Mouse (Mus musculus) neural tube, embryonic 14.5 days (tissue): ENCODE measurements around the gene Ano9. TPM values are rescaled to one million over a fixed set of nuclear protein-coding genes. Genes with fewer than 3 reads are reported as not detected.

Experiments
- ATAC-seq: fragments of 200-750 bp; cut with Nextera tagmentation; 2 replicates; pipeline ENCODE4 v1.8.0; 2017; ENCODE audit warnings: low read depth, mild to moderate bottlenecking, moderate TSS enrichment, moderate library complexity
- H3K27ac ChIP-seq: fragments of 300-500 bp; sonication (generic); 2 replicates; pipeline ENCODE4 v1.5.1; 2014; ENCODE audit warnings: low read depth, mild to moderate bottlenecking, control low read depth, low read length, moderate library complexity, mixed read lengths
- H3K27me3 ChIP-seq: fragments of 300-500 bp; sonication (generic); 2 replicates; pipeline ENCODE4 v1.6.1; 2014; ENCODE audit warnings: low read length; ENCODE audit not compliant: control insufficient read depth, insufficient read depth
- H3K36me3 ChIP-seq: fragments of 300-500 bp; sonication (generic); 2 replicates; pipeline ENCODE4 v1.6.1; 2014; ENCODE audit warnings: low read length, mixed read lengths; ENCODE audit not compliant: control insufficient read depth, insufficient read depth
- H3K4me1 ChIP-seq: fragments of 300-500 bp; sonication (generic); 2 replicates; pipeline ENCODE4 v1.6.1; 2014; ENCODE audit warnings: low read length; ENCODE audit not compliant: control insufficient read depth, insufficient read depth
- H3K4me2 ChIP-seq: fragments of 300-500 bp; sonication (generic); 2 replicates; pipeline ENCODE4 v1.6.1; 2014; ENCODE audit warnings: mild to moderate bottlenecking, low read depth, low read length, control low read depth
- H3K4me3 ChIP-seq: fragments of 300-500 bp; sonication (generic); 2 replicates; pipeline ENCODE4 v1.5.1; 2014; ENCODE audit warnings: low read depth, low read length, control low read depth, mixed read lengths
- H3K9ac ChIP-seq: fragments of 300-500 bp; sonication (generic); replicated peaks from 2 replicates; pipeline ENCODE4 v1.6.1; 2014; ENCODE audit warnings: low read depth, mild to moderate bottlenecking, control low read depth, low read length, mixed read lengths
- H3K9me3 ChIP-seq: fragments of 300-500 bp; sonication (generic); 2 replicates; pipeline ENCODE4 v1.6.1; 2016; ENCODE audit warnings: low read length; ENCODE audit not compliant: control insufficient read depth
- WGBS: fragments of 180-500 bp; shearing (Covaris S2); extraction: QIAGEN DNeasy Blood & Tissue Kit; methylation state at CpG from one replicate; pipeline ENCODE4 v1.1.7; 2014; 5-methylcytosine and 5-hydroxymethylcytosine counted together
- polyA plus RNA-seq: library from polyadenylated mRNA; unstranded; fragments of >200 nt; fragmentation: Nextera tagmentation; extraction: Ambion mirVana; gene quantifications from 2 replicates; pipeline ENCODE4 v1.2.1, GENCODE M21; 2014

Ano9 gene
- polyA plus RNA-seq, 1 experiment from 2014 or later = 0.63 TPM

- 97% methylated on average over 2 of the region's 2 CpGs for WGBS
- Histone ChIP-seq H3K27me3 (no peaks in the 10 kb centered on the region), H3K36me3 (peaks cover 12% of the 10 kb centered on the region; the same call in 1 of the 2 replicates), H3K9ac (no peak overlapping the region), H3K9me3 (no peaks in the 10 kb centered on the region), H3K4me3 (no peak overlapping the region), H3K27ac (no peak overlapping the region), H3K4me2 (no peak overlapping the region), H3K4me1 (no peaks in the 10 kb centered on the region)
- ATAC-seq = no peak
Observed at GRCm38 (mm10) chr7:141143861-141144260, 26.3 kb upstream of the Ano9 start.

- Histone ChIP-seq H3K27ac (no peak overlapping the region), H3K4me1 (no peaks in the 10 kb centered on the region), H3K27me3 (no peaks in the 10 kb centered on the region), H3K9me3 (no peaks in the 10 kb centered on the region), H3K36me3 (peaks cover 11% of the 10 kb centered on the region), H3K4me2 (no peak overlapping the region), H3K9ac (no peak overlapping the region), H3K4me3 (no peak overlapping the region)
- WGBS = 58% methylated on average over 5 of the region's 5 CpGs
- no peak for ATAC-seq
Observed at GRCm38 (mm10) chr7:141143112-141143511, 25.5 kb upstream of the Ano9 start.

- H3K9ac ChIP-seq = no peak overlapping the region
- no peaks in the 10 kb centered on the region for H3K9me3 ChIP-seq
- no peaks in the 10 kb centered on the region for H3K27me3 ChIP-seq
- H3K36me3 ChIP-seq = peaks cover 15% of the 10 kb centered on the region
- H3K27ac ChIP-seq = no peak overlapping the region
- H3K4me1 ChIP-seq = no peaks in the 10 kb centered on the region
- no peak overlapping the region for H3K4me2 ChIP-seq
- WGBS = 96% methylated on average over 4 of the region's 4 CpGs
- no peak for ATAC-seq
- no peak overlapping the region for H3K4me3 ChIP-seq
Observed at GRCm38 (mm10) chr7:141141326-141141725, 23.7 kb upstream of the Ano9 start.

- WGBS = 60% methylated on average over 12 of the region's 12 CpGs
- ATAC-seq = no peak
- peaks cover 11% of the 10 kb centered on the region; the same call in 1 of the 2 replicates for H3K4me1 ChIP-seq
Observed at GRCm38 (mm10) chr7:141131904-141132755, 14.5 kb upstream of the Ano9 start.

GRCm38 (mm10) chr7:141131024-141131820 lies 13.6 kb upstream of the Ano9 start:
- peak overlapping the region; percentile 90 for H3K4me3 ChIP-seq
- H3K36me3 ChIP-seq = peaks cover 11% of the 10 kb centered on the region; the same call in 1 of the 2 replicates
- under 1% methylated on average over 58 of the region's 59 CpGs for WGBS
- no peaks in the 10 kb centered on the region for H3K27me3 ChIP-seq
- peak overlapping the region; percentile 89 for H3K9ac ChIP-seq
- H3K4me2 ChIP-seq = peak overlapping the region; percentile 77
- H3K27ac ChIP-seq = peak overlapping the region; percentile 52; the same call in 1 of the 2 replicates
- peak; percentile 99 for ATAC-seq
- H3K4me1 ChIP-seq = peaks cover 11% of the 10 kb centered on the region; the same call in 1 of the 2 replicates
- H3K9me3 ChIP-seq = no peaks in the 10 kb centered on the region

More at GRCm38 (mm10) chr7:141131904-141132755, 14.5 kb upstream of the Ano9 start:
- peak overlapping the region; percentile 89 for H3K9ac ChIP-seq
- peak overlapping the region; percentile 90 for H3K4me3 ChIP-seq
- H3K36me3 ChIP-seq = peaks cover 20% of the 10 kb centered on the region; the same call in 1 of the 2 replicates
- H3K4me2 ChIP-seq = peak overlapping the region; percentile 77
- no peaks in the 10 kb centered on the region for H3K9me3 ChIP-seq
- no peak overlapping the region for H3K27ac ChIP-seq
- no peaks in the 10 kb centered on the region for H3K27me3 ChIP-seq

GRCm38 (mm10) chr7:141123517-141123856 lies 5.9 kb upstream of the Ano9 start:
- Histone ChIP-seq H3K27ac (peak overlapping the region; percentile 84), H3K4me3 (peak overlapping the region; percentile 39), H3K4me1 (no peaks in the 10 kb centered on the region), H3K9ac (peak overlapping the region; percentile 53), H3K4me2 (peak overlapping the region; percentile 51), H3K27me3 (no peaks in the 10 kb centered on the region), H3K36me3 (no peaks in the 10 kb centered on the region), H3K9me3 (no peaks in the 10 kb centered on the region)
- 1% methylated on average over 15 of the region's 15 CpGs for WGBS
- peak; percentile 4; the same call in 1 of the 2 replicates for ATAC-seq

GRCm38 (mm10) chr7:141122689-141123516 lies 5.3 kb upstream of the Ano9 start:
- Histone ChIP-seq H3K9me3 (no peaks in the 10 kb centered on the region), H3K27ac (peak overlapping the region; percentile 84), H3K4me3 (peak overlapping the region; percentile 39), H3K27me3 (no peaks in the 10 kb centered on the region), H3K4me1 (no peaks in the 10 kb centered on the region), H3K36me3 (no peaks in the 10 kb centered on the region), H3K4me2 (peak overlapping the region; percentile 51), H3K9ac (peak overlapping the region; percentile 53)
- 2% methylated on average over 29 of the region's 29 CpGs for WGBS
- peak; percentile 96 for ATAC-seq

GRCm38 (mm10) chr7:141122245-141122644 lies 4.6 kb upstream of the Ano9 start, which contains the start of gene Ptdss2:
Gene Ptdss2 (plus strand): TSS chr7:141122382.
- no peaks in the 10 kb centered on the region for H3K9me3 ChIP-seq
- no peaks in the 10 kb centered on the region for H3K4me1 ChIP-seq
- H3K36me3 ChIP-seq = no peaks in the 10 kb centered on the region
- 55% methylated on average over 14 of the region's 14 CpGs for WGBS
- no peak for ATAC-seq
- H3K27me3 ChIP-seq = no peaks in the 10 kb centered on the region
- peak within 1 kb of the TSS; percentile 53 for H3K9ac ChIP-seq
- H3K4me2 ChIP-seq = peak within 1 kb of the TSS; percentile 51
- peak within 1 kb of the TSS; percentile 84 for H3K27ac ChIP-seq
- peak within 1 kb of the TSS; percentile 39 for H3K4me3 ChIP-seq
